Mouse (Mus musculus): ENCODE data around the gene Tgfbr2. TPM values are rescaled to one million over a fixed set of nuclear protein-coding genes. Genes with fewer than 3 reads are reported as not detected.

Gene Tgfbr2
- polyA plus RNA-seq, 1 experiment from 2014 or later = 12.6 TPM

GRCm38 (mm10) chr9:116199127-116199526, 24.0 kb upstream of the Tgfbr2 start:
- H3K9ac ChIP-seq (ENCODE audit: low read length) = no peak overlapping the region
- no peak for DNase-seq (ENCODE audit: low spot score)
- H3K27ac ChIP-seq (ENCODE audit: low read depth, low read length) = no peak overlapping the region
- 0 out of 2 replicates have a peak, but pooled peaks cover 3% of the 10 kb centered on the region for H3K4me1 ChIP-seq (ENCODE audit: control insufficient read depth, insufficient read depth, low read length)
- H3K36me3 ChIP-seq (ENCODE audit: control insufficient read depth, insufficient read depth, low read length) = no peaks in the 10 kb centered on the region
- H3K27me3 ChIP-seq (ENCODE audit: control insufficient read depth, insufficient read depth, low read length) = no peaks in the 10 kb centered on the region
- WGBS = 81% methylated on average over 9 of the region's 9 CpGs
- no peak overlapping the region for H3K4me3 ChIP-seq (ENCODE audit: low read depth, low read length)
- no peaks in the 10 kb centered on the region for H3K9me3 ChIP-seq (ENCODE audit: control insufficient read depth, low read length)
- H3K4me2 ChIP-seq (ENCODE audit: low read depth) = no peak overlapping the region
- ATAC-seq (ENCODE audit: insufficient read depth, low FRiP score, low TSS enrichment) = no peak

- no peaks in the 10 kb centered on the region for H3K27me3 ChIP-seq (ENCODE audit: control insufficient read depth, insufficient read depth, low read length)
- no peak overlapping the region for H3K4me2 ChIP-seq (ENCODE audit: low read depth)
- H3K27ac ChIP-seq (ENCODE audit: low read depth, low read length) = no peak overlapping the region
- ATAC-seq (ENCODE audit: insufficient read depth, low FRiP score, low TSS enrichment) = no peak
- no peaks in the 10 kb centered on the region for H3K9me3 ChIP-seq (ENCODE audit: control insufficient read depth, low read length)
- 44% methylated on average over 9 of the region's 9 CpGs for WGBS
- DNase-seq (ENCODE audit: low spot score) = no peak
- H3K4me3 ChIP-seq (ENCODE audit: low read depth, low read length) = no peak overlapping the region
- no peak overlapping the region for H3K9ac ChIP-seq (ENCODE audit: low read length)
- 0 out of 2 replicates have a peak, but pooled peaks cover 3% of the 10 kb centered on the region for H3K4me1 ChIP-seq (ENCODE audit: control insufficient read depth, insufficient read depth, low read length)
- H3K36me3 ChIP-seq (ENCODE audit: control insufficient read depth, insufficient read depth, low read length) = no peaks in the 10 kb centered on the region
Measured at GRCm38 (mm10) chr9:116198488-116198887, 23.3 kb upstream of the Tgfbr2 start.

GRCm38 (mm10) chr9:116197491-116198170, 22.5 kb upstream of the Tgfbr2 start:
- H3K4me1 ChIP-seq (ENCODE audit: control insufficient read depth, insufficient read depth, low read length) = 0 out of 2 replicates have a peak, but pooled peaks cover 3% of the 10 kb centered on the region
- H3K27ac ChIP-seq (ENCODE audit: low read depth, low read length) = no peak overlapping the region
- H3K9ac ChIP-seq (ENCODE audit: low read length) = no peak overlapping the region
- H3K27me3 ChIP-seq (ENCODE audit: control insufficient read depth, insufficient read depth, low read length) = no peaks in the 10 kb centered on the region
- ATAC-seq (ENCODE audit: insufficient read depth, low FRiP score, low TSS enrichment) = no peak
- H3K4me2 ChIP-seq (ENCODE audit: low read depth) = no peak overlapping the region
- WGBS = 91% methylated on average over 11 of the region's 11 CpGs
- no peak for DNase-seq (ENCODE audit: low spot score)
- H3K36me3 ChIP-seq (ENCODE audit: control insufficient read depth, insufficient read depth, low read length) = no peaks in the 10 kb centered on the region
- no peaks in the 10 kb centered on the region for H3K9me3 ChIP-seq (ENCODE audit: control insufficient read depth, low read length)
- no peak overlapping the region for H3K4me3 ChIP-seq (ENCODE audit: low read depth, low read length)

- WGBS = 77% methylated on average over 4 of the region's 4 CpGs
Measured at GRCm38 (mm10) chr9:116193889-116194450, 18.8 kb upstream of the Tgfbr2 start.

GRCm38 (mm10) chr9:116193535-116193881, 18.3 kb upstream of the Tgfbr2 start:
- Histone ChIP-seq H3K27ac (ENCODE audit: low read depth, low read length) (no peak overlapping the region), H3K4me3 (ENCODE audit: low read depth, low read length) (no peak overlapping the region), H3K4me2 (ENCODE audit: low read depth) (no peak overlapping the region), H3K9me3 (ENCODE audit: control insufficient read depth, low read length) (no peaks in the 10 kb centered on the region), H3K9ac (ENCODE audit: low read length) (no peak overlapping the region), H3K27me3 (ENCODE audit: control insufficient read depth, insufficient read depth, low read length) (no peaks in the 10 kb centered on the region), H3K36me3 (ENCODE audit: control insufficient read depth, insufficient read depth, low read length) (no peaks in the 10 kb centered on the region), H3K4me1 (ENCODE audit: control insufficient read depth, insufficient read depth, low read length) (0 out of 2 replicates have a peak, but pooled peaks cover 1% of the 10 kb centered on the region)
- DNase-seq (ENCODE audit: low spot score) = no peak
- no peak for ATAC-seq (ENCODE audit: insufficient read depth, low FRiP score, low TSS enrichment)
- 79% methylated on average over 1 of the region's 1 CpGs for WGBS

More at GRCm38 (mm10) chr9:116193889-116194450, 18.8 kb upstream of the Tgfbr2 start:
- DNase-seq (ENCODE audit: low spot score) = no peak
- ATAC-seq (ENCODE audit: insufficient read depth, low FRiP score, low TSS enrichment) = no peak
- H3K36me3 ChIP-seq (ENCODE audit: control insufficient read depth, insufficient read depth, low read length) = no peaks in the 10 kb centered on the region
- H3K27ac ChIP-seq (ENCODE audit: low read depth, low read length) = no peak overlapping the region
- H3K4me1 ChIP-seq (ENCODE audit: control insufficient read depth, insufficient read depth, low read length) = 0 out of 2 replicates have a peak, but pooled peaks cover 3% of the 10 kb centered on the region
- H3K27me3 ChIP-seq (ENCODE audit: control insufficient read depth, insufficient read depth, low read length) = no peaks in the 10 kb centered on the region
- H3K4me2 ChIP-seq (ENCODE audit: low read depth) = no peak overlapping the region
- no peak overlapping the region for H3K9ac ChIP-seq (ENCODE audit: low read length)
- no peak overlapping the region for H3K4me3 ChIP-seq (ENCODE audit: low read depth, low read length)
- no peaks in the 10 kb centered on the region for H3K9me3 ChIP-seq (ENCODE audit: control insufficient read depth, low read length)

- Histone ChIP-seq H3K4me3 (ENCODE audit: low read depth, low read length) (no peak overlapping the region), H3K4me1 (ENCODE audit: control insufficient read depth, insufficient read depth, low read length) (no peaks in the 10 kb centered on the region), H3K9me3 (ENCODE audit: control insufficient read depth, low read length) (no peaks in the 10 kb centered on the region), H3K9ac (ENCODE audit: low read length) (no peak overlapping the region), H3K27ac (ENCODE audit: low read depth, low read length) (no peak overlapping the region), H3K36me3 (ENCODE audit: control insufficient read depth, insufficient read depth, low read length) (no peaks in the 10 kb centered on the region), H3K4me2 (ENCODE audit: low read depth) (no peak overlapping the region), H3K27me3 (ENCODE audit: control insufficient read depth, insufficient read depth, low read length) (no peaks in the 10 kb centered on the region)
- 94% methylated on average over 12 of the region's 12 CpGs for WGBS
- ATAC-seq (ENCODE audit: insufficient read depth, low FRiP score, low TSS enrichment) (no peak), DNase-seq (ENCODE audit: low spot score) (no peak)
Measured at GRCm38 (mm10) chr9:116192826-116193534, 17.8 kb upstream of the Tgfbr2 start.

- Histone ChIP-seq H3K4me3 (ENCODE audit: low read depth, low read length) (no peak overlapping the region), H3K9ac (ENCODE audit: low read length) (no peak overlapping the region), H3K4me1 (ENCODE audit: control insufficient read depth, insufficient read depth, low read length) (no peaks in the 10 kb centered on the region), H3K9me3 (ENCODE audit: control insufficient read depth, low read length) (no peaks in the 10 kb centered on the region), H3K36me3 (ENCODE audit: control insufficient read depth, insufficient read depth, low read length) (no peaks in the 10 kb centered on the region), H3K27ac (ENCODE audit: low read depth, low read length) (no peak overlapping the region), H3K4me2 (ENCODE audit: low read depth) (no peak overlapping the region), H3K27me3 (ENCODE audit: control insufficient read depth, insufficient read depth, low read length) (no peaks in the 10 kb centered on the region)
- no peak for DNase-seq (ENCODE audit: low spot score)
- 84% methylated on average over 7 of the region's 7 CpGs for WGBS
- no peak for ATAC-seq (ENCODE audit: insufficient read depth, low FRiP score, low TSS enrichment)
Measured at GRCm38 (mm10) chr9:116192253-116192652, 17.1 kb upstream of the Tgfbr2 start.

- no peak for DNase-seq (ENCODE audit: low spot score)
- H3K9ac ChIP-seq (ENCODE audit: low read length) = no peak overlapping the region
- H3K27ac ChIP-seq (ENCODE audit: low read depth, low read length) = no peak overlapping the region
- WGBS = 85% methylated on average over 4 of the region's 4 CpGs
- H3K9me3 ChIP-seq (ENCODE audit: control insufficient read depth, low read length) = no peaks in the 10 kb centered on the region
- no peaks in the 10 kb centered on the region for H3K27me3 ChIP-seq (ENCODE audit: control insufficient read depth, insufficient read depth, low read length)
- H3K4me1 ChIP-seq (ENCODE audit: control insufficient read depth, insufficient read depth, low read length) = no peaks in the 10 kb centered on the region
- H3K36me3 ChIP-seq (ENCODE audit: control insufficient read depth, insufficient read depth, low read length) = no peaks in the 10 kb centered on the region
- ATAC-seq (ENCODE audit: insufficient read depth, low FRiP score, low TSS enrichment) = no peak
- H3K4me2 ChIP-seq (ENCODE audit: low read depth) = no peak overlapping the region
- H3K4me3 ChIP-seq (ENCODE audit: low read depth, low read length) = no peak overlapping the region
Measured at GRCm38 (mm10) chr9:116189831-116190230, 14.7 kb upstream of the Tgfbr2 start.

All from neural tube, embryonic 11.5 days (tissue).